Mouse (Mus musculus) liver, embryonic 14.5 days (tissue): Measurements from ENCODE around the gene Lysmd4. TPM values are rescaled to one million over a fixed set of nuclear protein-coding genes. Genes with fewer than 3 reads are reported as not detected.
A peak's percentile ranks its signal among the peaks of the same experiment; 100 is the strongest.

Experiments
- ATAC-seq: fragments of 200-750 bp; cut with Nextera tagmentation; 2 replicates; pipeline ENCODE4 v1.8.0; 2017; ENCODE audit warnings: moderate number of reproducible peaks, mild to moderate bottlenecking, moderate library complexity; ENCODE audit not compliant: insufficient read depth
- DNase-seq, 3 experiments: peaks; one replicate each; pipeline ENCODE4 v3.0.0-alpha.2; 2012 to 2013; ENCODE audit warnings: low read depth in 3 of 3, low spot score in 3 of 3
- H3K27ac ChIP-seq: fragments of 300-500 bp; sonication (generic); 2 replicates; pipeline ENCODE4 v1.5.1; 2014; ENCODE audit warnings: moderate library complexity, mild to moderate bottlenecking, control low read depth, inconsistent platforms
- H3K27me3 ChIP-seq: fragments of 300-500 bp; sonication (generic); 2 replicates; pipeline ENCODE4 v1.6.1; 2014; ENCODE audit warnings: mild to moderate bottlenecking, low read length, moderate library complexity; ENCODE audit not compliant: control insufficient read depth, insufficient read depth
- H3K36me3 ChIP-seq: fragments of 300-500 bp; sonication (generic); replicated peaks from 2 replicates; pipeline ENCODE4 v1.6.1; 2014; ENCODE audit warnings: low read depth; ENCODE audit not compliant: control insufficient read depth, insufficient read depth
- H3K4me1 ChIP-seq, 2 experiments: fragments of 200-500 bp in 1 of 2; fragments of 300-500 bp in 1 of 2; sonication (generic) in 1 of 2; replicated peaks; 2 replicates each; pipeline ENCODE4 v1.6.1; 2012 to 2014; ENCODE audit warnings: antibody characterized with exemption in 1 of 2, inconsistent platforms in 1 of 2, low read length in 1 of 2; ENCODE audit not compliant: control insufficient read depth in 2 of 2, insufficient read depth in 2 of 2
- H3K4me2 ChIP-seq: fragments of 300-500 bp; sonication (generic); 2 replicates; pipeline ENCODE4 v1.6.1; 2014; ENCODE audit warnings: low read depth, mild to moderate bottlenecking, control low read depth, moderate library complexity
- H3K4me3 ChIP-seq, 2 experiments: fragments of 200-500 bp in 1 of 2; fragments of 300-500 bp in 1 of 2; sonication (generic) in 1 of 2; 2 replicates each; pipeline ENCODE4 v1.5.1; 2012 to 2014; ENCODE audit warnings: low read depth in 2 of 2, low read length in 2 of 2, mild to moderate bottlenecking in 2 of 2, control low read depth in 1 of 2, inconsistent platforms in 1 of 2, moderate library complexity in 1 of 2; ENCODE audit not compliant: insufficient read depth in 1 of 2
- H3K9ac ChIP-seq: fragments of 300-500 bp; sonication (generic); replicated peaks from 2 replicates; pipeline ENCODE4 v1.6.1; 2014; ENCODE audit warnings: mild to moderate bottlenecking, control low read depth, moderate library complexity
- H3K9me3 ChIP-seq: fragments of 300-500 bp; sonication (generic); 2 replicates; pipeline ENCODE4 v1.6.1; 2016; ENCODE audit warnings: low read length, mixed read lengths; ENCODE audit not compliant: control insufficient read depth
- CTCF ChIP-seq: IDR thresholded peaks from 2 replicates; pipeline ENCODE4 v1.5.1; 2016; ENCODE audit warnings: antibody characterized with exemption, low read depth, control low read depth
- EP300 ChIP-seq: IDR thresholded peaks from 2 replicates; pipeline ENCODE4 v1.6.1; 2016; ENCODE audit warnings: antibody characterized with exemption, low read depth
- WGBS: fragments of 180-500 bp; shearing (Covaris S2); extraction: QIAGEN DNeasy Blood & Tissue Kit; methylation state at CpG from one replicate; pipeline ENCODE4 v1.1.7; 2014; ENCODE audit not compliant: insufficient replicate concordance; 5-methylcytosine and 5-hydroxymethylcytosine counted together
- polyA plus RNA-seq, 2 experiments: library from polyadenylated mRNA; depleted of rRNA in 1 of 2; stranded (reverse) in 1 of 2; unstranded in 1 of 2; fragments of >200 nt; fragmentation: Nextera tagmentation in 1 of 2; extraction: Ambion mirVana in 1 of 2; gene quantifications; 2 replicates each; pipeline versions ENCODE4 v1.2.1 to v1.2.3; 2012 to 2014

Lysmd4 gene
- polyA plus RNA-seq, 2 experiments = 2.4 to 2.5 TPM

DNA sequence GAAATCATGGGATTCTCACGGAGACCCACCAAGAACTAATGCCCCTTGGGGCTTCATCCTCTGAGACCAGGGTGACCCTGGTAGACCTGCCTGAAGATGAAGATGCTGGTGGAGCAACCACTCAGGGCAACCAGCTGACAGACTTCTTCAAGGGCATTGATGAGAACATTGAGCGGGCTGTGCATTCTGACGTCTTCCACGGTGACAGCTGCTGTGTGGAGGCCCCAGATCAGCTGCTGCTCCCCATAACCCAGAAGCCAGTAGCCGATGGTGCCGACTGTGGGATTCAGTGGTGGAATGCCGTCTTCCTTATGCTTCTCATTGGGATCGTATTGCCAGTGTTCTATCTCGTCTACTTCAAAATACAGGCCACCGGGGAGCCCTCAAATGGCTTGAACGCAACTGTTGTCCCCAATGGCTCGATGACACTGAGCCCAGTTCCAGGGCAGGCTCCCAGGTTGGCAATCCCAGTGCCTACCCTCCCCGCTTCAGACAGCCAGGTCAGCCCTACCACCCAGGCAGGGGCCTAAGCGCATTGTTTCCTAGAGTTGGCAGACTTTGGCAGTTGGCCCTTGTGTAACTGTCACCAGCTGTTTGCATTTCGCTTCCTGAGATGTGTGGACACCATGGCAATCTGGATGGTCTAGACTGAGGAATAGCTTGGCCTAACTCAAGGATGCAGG is 3.7 kb downstream of the Lysmd4 start:
- Histone ChIP-seq H3K4me2 (no peak overlapping the region), H3K9me3 (no peaks in the 10 kb centered on the region), H3K27me3 (no peaks in the 10 kb centered on the region), H3K9ac (no peak overlapping the region), H3K4me3 (no peak overlapping the region), H3K36me3 (no peaks in the 10 kb centered on the region), H3K4me1 (peaks cover 5 to 8% of the 10 kb centered on the region in 2 experiments), H3K27ac (no peak overlapping the region)
- ATAC-seq (no peak), DNase-seq (no peak)
- TF ChIP-seq CTCF = no peak
- WGBS = 76% methylated on average over 15 of the region's 15 CpGs

GRCm38 (mm10) chr7:67227538-67227937 is 5.2 kb downstream of the Lysmd4 start:
- Histone ChIP-seq H3K4me3 (no peak overlapping the region), H3K27ac (no peak overlapping the region), H3K9me3 (no peaks in the 10 kb centered on the region), H3K36me3 (no peaks in the 10 kb centered on the region; the same call in 1 of the 2 replicates), H3K4me2 (no peak overlapping the region), H3K4me1 (peaks cover 2 to 4% of the 10 kb centered on the region in 2 experiments; a peak in 3 of 4 replicates), H3K9ac (no peak overlapping the region), H3K27me3 (no peaks in the 10 kb centered on the region)
- ATAC-seq = no peak
- DNase-seq = no peak
- WGBS = 58% methylated on average over 1 of the region's 1 CpGs
- TF ChIP-seq CTCF (no peak), EP300 (no peak)

GRCm38 (mm10) chr7:67228390-67228789 is 6.0 kb downstream of the Lysmd4 start:
- ATAC-seq (no peak), DNase-seq (no peak)
- H3K27ac ChIP-seq = no peak overlapping the region
- H3K36me3 ChIP-seq = no peaks in the 10 kb centered on the region; the same call in 1 of the 2 replicates
- no peaks in the 10 kb centered on the region for H3K27me3 ChIP-seq
- 68% methylated on average over 3 of the region's 3 CpGs for WGBS
- H3K9me3 ChIP-seq = no peaks in the 10 kb centered on the region
- H3K9ac ChIP-seq = no peak overlapping the region
- no peaks in the 10 kb centered on the region; a peak in 1 of 4 replicates for H3K4me1 ChIP-seq
- H3K4me3 ChIP-seq = no peak overlapping the region
- TF ChIP-seq CTCF = no peak
- no peak for TF ChIP-seq EP300
- H3K4me2 ChIP-seq = no peak overlapping the region

GRCm38 (mm10) chr7:67228891-67229602 is 6.7 kb downstream of the Lysmd4 start:
- DNase-seq (no peak), ATAC-seq (0 out of 2 replicates have a peak, but pooled peaks have one; percentile 41)
- TF ChIP-seq EP300 (no peak), CTCF (peak; percentile 85)
- no peaks in the 10 kb centered on the region for H3K4me1 ChIP-seq
- no peak overlapping the region for H3K9ac ChIP-seq
- 59% methylated on average over 5 of the region's 5 CpGs for WGBS
- no peak overlapping the region for H3K4me2 ChIP-seq
- H3K36me3 ChIP-seq = no peaks in the 10 kb centered on the region; the same call in 1 of the 2 replicates
- H3K27me3 ChIP-seq = no peaks in the 10 kb centered on the region
- H3K27ac ChIP-seq = no peak overlapping the region
- H3K4me3 ChIP-seq = no peak overlapping the region
- no peaks in the 10 kb centered on the region for H3K9me3 ChIP-seq

GRCm38 (mm10) chr7:67229701-67230100 is 7.4 kb downstream of the Lysmd4 start:
- H3K4me3 ChIP-seq = no peak overlapping the region
- 78% methylated on average over 3 of the region's 3 CpGs for WGBS
- H3K4me1 ChIP-seq = no peaks in the 10 kb centered on the region
- H3K27me3 ChIP-seq = no peaks in the 10 kb centered on the region
- DNase-seq (no peak), ATAC-seq (no peak)
- H3K9ac ChIP-seq = no peak overlapping the region
- TF ChIP-seq EP300 = no peak
- no peak for TF ChIP-seq CTCF
- H3K4me2 ChIP-seq = no peak overlapping the region
- H3K27ac ChIP-seq = no peak overlapping the region
- H3K36me3 ChIP-seq = no peaks in the 10 kb centered on the region; the same call in 1 of the 2 replicates
- H3K9me3 ChIP-seq = no peaks in the 10 kb centered on the region
